Mouse (Mus musculus): Measurements from ENCODE around the gene Serpinf1. TPM values are rescaled to one million over a fixed set of nuclear protein-coding genes. Genes with fewer than 3 reads are reported as not detected.

The Serpinf1 gene
- polyA plus RNA-seq (2012; rRNA removed), result 258 and 287 TPM in 2 replicates

DNA sequence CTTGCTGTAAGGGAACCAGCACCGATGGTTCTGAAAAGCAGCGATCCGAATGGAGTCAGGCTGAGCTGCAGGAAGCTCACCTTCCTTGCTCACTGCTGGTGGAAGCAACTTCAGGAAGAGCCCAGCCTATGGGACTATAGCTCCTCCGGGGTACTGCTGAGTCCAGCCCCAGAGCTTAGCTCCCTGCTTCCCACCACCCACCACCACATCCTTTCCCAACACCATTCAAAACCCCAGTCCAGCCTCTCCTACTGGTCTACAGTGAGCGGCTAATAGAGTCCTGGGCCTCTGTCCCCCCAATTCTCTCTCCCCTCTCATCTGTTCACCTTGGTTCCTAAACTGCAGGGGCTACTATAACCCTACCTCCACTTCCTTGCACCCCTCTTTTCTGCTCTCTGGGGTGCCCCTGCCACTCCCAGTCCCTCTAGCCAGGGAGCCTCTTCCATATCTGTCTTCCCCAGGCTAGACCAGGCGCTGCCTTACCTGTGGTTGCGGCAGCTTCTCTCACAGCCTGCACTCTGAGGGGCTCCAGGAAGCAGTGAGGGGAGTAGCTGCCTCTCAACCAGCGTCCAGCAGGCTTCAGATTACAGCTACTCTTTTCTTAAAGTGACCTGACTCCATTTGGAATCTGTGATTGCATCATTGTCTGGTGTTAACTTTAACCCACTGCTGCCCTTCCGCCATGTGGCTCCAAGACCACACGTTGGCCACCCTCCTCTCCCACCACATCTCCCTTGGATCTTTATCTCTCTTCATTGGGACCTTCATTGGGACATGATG lies at the start of gene Serpinf1:
Serpinf1 (minus strand) TSS at position 689 of the 780 bp plus-strand sequence.

DNA sequence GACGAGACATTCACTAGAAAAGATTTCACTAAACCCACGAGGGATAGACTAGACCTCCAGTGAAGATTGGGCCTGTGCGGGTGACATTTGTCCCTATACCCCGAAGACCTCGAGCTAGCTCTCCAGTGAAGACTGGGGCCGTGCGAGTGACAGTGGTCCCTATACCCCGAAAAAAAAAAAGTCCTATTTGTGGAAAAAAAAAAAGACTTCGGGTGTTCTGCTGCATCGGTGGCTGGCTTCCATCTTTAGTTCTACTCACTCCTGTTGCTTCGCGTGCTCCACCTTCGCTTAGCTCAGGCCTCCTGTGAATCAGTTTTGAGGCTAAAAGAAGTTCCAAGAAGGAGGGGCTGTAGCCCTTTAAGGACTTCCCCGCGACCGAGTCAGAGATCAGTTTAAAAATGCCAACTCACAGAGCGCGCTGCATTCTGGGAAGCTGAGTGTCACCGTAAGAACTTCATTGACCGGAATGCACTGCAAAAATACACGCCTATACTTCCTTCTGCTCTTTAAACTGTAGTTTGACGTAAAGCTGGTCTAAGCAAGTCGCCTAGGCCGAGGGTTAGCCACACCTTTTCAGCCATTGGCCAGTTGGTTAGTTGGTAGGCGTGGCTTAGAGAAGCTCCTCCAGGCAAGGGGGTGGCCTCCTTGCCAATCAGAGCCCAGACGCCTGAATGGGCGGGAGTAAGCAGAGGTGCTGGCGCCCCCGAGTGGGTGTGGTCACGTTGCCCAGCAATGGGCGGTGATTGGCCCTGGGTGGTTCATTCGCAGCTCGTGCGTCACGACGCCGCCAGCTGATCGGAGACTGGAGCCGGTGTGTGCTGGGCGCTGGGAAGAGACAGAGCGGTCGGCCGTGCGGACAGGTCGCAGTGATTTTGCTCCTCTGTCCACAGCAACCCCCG lies 38.6 kb upstream of the Serpinf1 start, which contains the start of gene Tlcd2:
Tlcd2 (plus strand) TSS at position 872 of the 899 bp plus-strand sequence.

DNA sequence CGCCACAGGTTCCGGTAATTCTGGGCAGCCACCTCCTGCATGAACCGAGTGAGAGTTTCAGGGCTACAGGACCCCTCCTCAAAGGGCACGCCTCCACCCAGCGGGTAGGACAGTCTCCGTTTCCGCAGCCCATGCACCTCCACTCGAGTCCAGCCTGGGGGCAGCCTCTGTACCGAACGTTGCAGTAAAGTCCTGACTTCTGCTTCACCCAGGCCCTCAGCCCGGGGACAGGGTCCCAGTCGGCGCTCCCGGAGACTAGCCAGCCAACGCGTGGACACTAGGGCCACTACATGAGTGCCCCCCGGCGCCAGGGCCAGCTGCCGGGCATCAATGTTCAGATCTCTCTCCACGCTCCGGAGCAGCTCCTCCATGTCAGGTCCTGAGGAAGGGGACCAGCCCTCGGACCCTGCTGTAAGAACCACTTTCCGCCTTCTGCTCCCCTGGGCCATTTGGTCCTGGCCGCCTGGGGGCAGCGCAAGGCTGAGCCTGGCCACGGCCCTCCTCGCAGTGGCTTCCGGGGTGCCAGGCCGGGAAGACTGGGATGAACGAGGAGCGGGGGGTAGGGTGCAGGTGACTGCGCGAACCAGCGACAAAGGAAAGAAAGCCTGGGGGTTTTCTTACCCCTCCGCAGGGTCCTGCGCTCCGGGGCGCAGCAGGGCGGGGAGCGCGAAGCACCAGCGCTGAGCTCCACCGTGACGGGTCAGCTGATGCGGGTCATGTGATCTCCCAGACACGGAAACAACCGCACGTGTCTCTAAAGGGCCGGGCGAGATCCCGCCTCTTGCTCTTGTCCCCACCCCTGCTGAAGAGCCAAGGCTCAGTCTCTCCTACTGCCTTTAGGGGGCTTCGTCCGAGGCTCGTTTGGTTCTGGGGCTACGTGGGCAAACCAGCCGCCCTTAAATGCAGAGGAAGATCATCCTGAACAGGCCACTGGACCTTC lies 31.8 kb upstream of the Serpinf1 start, which contains the start of gene Wdr81:
Wdr81 (minus strand) TSS at position 727 of the 940 bp plus-strand sequence.

GRCm38 (mm10) chr11:75439363-75439762 lies 16.9 kb upstream of the Serpinf1 start, which contains the start of gene Serpinf2:
Gene Serpinf2, minus strand, starts transcription at chr11:75439591.

Other genes with a start within 250 kb of the Serpinf1 start
- 6.9 and 8.4 TPM in 2 replicates for gene Ovca2, start 243.9 kb downstream of the Serpinf1 start, polyA plus RNA-seq (2012; rRNA removed)
- gene Dph1, start 231.5 kb downstream of the Serpinf1 start, polyA plus RNA-seq (2012; rRNA removed), result 10.3 and 10.8 TPM in 2 replicates
- gene Rtn4rl1, start 228.9 kb downstream of the Serpinf1 start, polyA plus RNA-seq (2012; rRNA removed), result 0.87 and 0.93 TPM in 2 replicates
- 29.0 and 30.1 TPM in 2 replicates for gene Rpa1, start 74.4 kb downstream of the Serpinf1 start, polyA plus RNA-seq (2012; rRNA removed)
- gene Smyd4, start 74.3 kb downstream of the Serpinf1 start, polyA plus RNA-seq (2012; rRNA removed), result 1.9 TPM in 2 replicates
- gene Serpinf2, start 16.9 kb upstream of the Serpinf1 start, polyA plus RNA-seq (2012; rRNA removed), result 893 and 902 TPM in 2 replicates
- gene Wdr81, start 32.0 kb upstream of the Serpinf1 start, polyA plus RNA-seq (2012; rRNA removed), result 10.1 and 11.8 TPM in 2 replicates
- gene Tlcd2, start 39.0 kb upstream of the Serpinf1 start, polyA plus RNA-seq (2012; rRNA removed), result 11.5 and 18.6 TPM in 2 replicates
- gene Prpf8, start 64.1 kb upstream of the Serpinf1 start, polyA plus RNA-seq (2012; rRNA removed), result 27.8 and 32.4 TPM in 2 replicates
- gene Rilp, start 87.4 kb upstream of the Serpinf1 start, polyA plus RNA-seq (2012; rRNA removed), result 8.7 and 9.7 TPM in 2 replicates
- 4.7 and 4.8 TPM in 2 replicates for gene Scarf1, start 90.8 kb upstream of the Serpinf1 start, polyA plus RNA-seq (2012; rRNA removed)
- gene Slc43a2, start 109.0 kb upstream of the Serpinf1 start, polyA plus RNA-seq (2012; rRNA removed), result 3.7 and 4.3 TPM in 2 replicates
- gene Pitpna, start 165.4 kb upstream of the Serpinf1 start, polyA plus RNA-seq (2012; rRNA removed), result 31.1 and 31.4 TPM in 2 replicates
- 16.7 and 18.8 TPM in 2 replicates for gene Inpp5k, start 208.3 kb upstream of the Serpinf1 start, polyA plus RNA-seq (2012; rRNA removed)
- 31.0 and 38.8 TPM in 2 replicates for gene Myo1c, start 227.8 kb upstream of the Serpinf1 start, polyA plus RNA-seq (2012; rRNA removed)

All from liver, embryonic 18 days (tissue).